Mouse (Mus musculus) liver, adult 2 months (tissue): Measurements from ENCODE around the gene Cacybp.

Source experiments
- CTCF ChIP-seq: fragments of 200-500 bp; IDR thresholded peaks from 2 replicates; pipeline ENCODE4 v1.5.1; 2011; ENCODE audit warnings: low read depth, low read length, control low read depth
- POLR2A ChIP-seq: fragments of 200-500 bp; IDR thresholded peaks from 2 replicates; pipeline ENCODE4 v1.6.1; 2011; ENCODE audit warnings: low read length, control low read depth; ENCODE audit not compliant: insufficient read depth; ENCODE audit errors: extremely low read depth

DNA sequence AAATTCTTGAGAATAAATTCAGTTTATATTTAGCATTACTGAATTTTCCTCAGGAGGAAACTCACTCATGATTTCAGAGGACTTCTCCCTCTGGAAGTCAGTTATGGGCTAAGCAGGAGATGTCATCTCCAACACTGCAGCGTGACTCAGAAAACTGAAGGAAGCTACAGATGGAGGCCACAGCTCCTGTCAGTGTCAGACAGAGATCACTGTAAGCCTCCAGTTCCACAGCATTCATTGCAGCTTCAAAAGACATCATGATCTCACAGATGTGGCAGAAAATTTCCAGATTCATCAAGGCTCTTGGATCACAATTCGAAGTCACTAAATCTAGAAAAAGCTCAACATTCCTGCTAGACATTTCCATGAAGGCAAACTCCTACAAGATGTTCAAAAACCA lies 25.3 kb upstream of the Cacybp start:
- no peak for TF ChIP-seq CTCF
- TF ChIP-seq POLR2A: no peak
